Mouse (Mus musculus) right cerebral cortex, adult 18-20 months (tissue): Measurements from ENCODE around the gene 5031439G07Rik.
"Not testable (repeated sequence)": the region's sequence is repeated elsewhere in the genome, so short reads cannot be mapped to it uniquely, and the experiment has no call there.

Experiments used
- DNase-seq: peaks from one replicate; pipeline ENCODE4 v3.0.0; 2022; ENCODE audit warnings: mixed read lengths

The 5031439G07Rik gene

DNA sequence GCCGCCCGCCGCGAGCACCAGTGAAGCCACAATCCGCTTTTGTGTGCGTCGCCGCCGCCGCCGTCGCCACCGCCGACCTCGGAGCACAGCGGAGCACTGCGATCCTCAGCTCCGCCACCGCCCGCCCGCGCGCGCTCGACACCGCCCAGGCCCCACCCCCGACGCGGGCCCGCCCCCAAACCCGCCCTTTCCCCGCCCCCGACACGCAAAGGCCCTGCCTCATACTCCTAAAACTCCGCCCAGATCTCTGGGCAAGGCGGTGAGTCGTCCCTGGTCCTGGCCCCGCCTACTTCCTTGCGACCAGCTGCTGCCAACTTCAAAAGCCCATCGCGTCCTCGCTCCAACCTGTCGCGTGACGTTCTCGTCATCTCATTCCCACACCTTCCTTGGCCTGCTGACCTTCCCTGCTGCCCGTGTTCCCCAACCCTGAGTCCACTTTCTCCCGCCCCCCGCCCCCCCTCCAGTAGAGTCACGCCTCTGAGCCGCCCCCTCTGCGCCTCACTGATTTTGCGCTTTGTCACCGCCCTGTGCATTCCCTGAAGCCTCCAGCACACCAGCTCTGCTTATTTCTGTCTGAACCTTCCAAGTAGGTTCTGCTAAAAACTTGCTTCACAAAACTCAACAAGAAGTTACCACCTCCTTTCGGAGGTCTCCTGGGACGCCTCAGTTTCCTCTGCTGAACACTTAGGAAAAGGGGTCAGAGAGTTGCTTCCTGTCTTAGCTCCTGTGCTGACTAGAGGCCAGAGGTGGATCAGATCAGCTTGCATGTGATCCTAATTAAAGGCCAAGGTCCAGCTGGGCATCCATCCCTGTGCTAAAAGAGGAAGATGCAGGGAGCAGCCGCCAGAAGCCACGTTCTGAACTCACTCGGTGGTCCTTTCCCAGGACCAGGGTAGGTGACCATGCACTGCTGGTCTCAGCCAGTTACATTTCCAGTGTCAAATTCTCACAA is at the start of gene 5031439G07Rik:
Gene 5031439G07Rik (minus strand): TSS at position 678 of the 952 bp plus-strand sequence.
- peak; percentile 91 for DNase-seq

DNA sequence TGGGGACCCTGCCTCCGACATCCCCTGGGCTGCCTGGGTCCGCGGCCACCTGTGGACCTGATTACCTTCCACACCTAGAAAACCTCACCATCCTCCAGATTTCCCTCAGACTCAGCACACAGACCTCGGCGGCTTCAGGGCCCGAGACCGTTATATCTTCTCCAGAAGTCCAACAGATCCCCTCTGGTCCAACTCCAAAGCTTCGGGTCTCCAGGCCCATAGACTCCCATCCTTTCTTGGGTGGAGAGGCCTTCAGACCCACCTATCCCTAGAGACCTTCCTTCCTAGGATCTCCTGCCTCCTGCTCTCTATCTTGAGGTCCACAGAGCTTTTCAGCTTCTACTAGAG is 49.0 kb upstream of the 5031439G07Rik start:
- DNase-seq, result no peak

DNA sequence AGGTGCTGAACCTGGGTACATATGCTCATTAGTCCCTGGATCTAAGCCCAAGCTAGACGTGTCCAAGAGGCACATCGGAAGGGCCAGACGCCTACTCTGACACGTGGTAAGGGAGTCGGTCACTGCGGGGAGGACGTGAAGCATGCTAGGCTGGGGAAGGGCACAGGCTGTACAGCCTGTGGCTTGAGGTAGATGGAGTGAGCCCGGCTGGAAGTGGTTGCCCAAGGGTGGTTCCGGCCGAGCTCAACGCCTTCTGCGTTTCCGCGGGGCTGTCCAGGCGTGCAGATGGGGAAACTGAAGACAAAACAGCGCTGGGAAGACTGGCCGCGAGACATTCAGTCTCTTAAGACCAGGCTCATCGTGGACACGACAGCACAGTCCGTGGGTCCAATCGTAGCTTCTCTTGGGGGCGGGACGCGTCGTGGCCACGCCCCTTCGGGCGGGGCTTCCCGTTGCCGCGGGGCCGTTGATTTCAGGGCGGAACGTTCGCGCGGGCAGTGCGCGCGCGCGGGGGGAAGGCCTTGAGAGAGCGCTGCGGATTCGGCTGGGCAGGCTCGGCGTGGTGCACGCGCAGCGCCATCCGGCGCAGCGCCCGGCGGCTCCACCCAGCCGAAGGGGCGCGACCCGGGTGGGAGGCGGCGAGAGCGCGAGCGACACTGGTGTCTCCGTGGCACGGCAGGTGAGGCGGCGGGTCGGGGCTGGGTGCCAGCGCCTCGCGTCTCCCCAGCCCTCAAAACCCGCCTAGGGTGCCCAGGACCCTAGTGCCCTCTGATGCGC is 48.4 kb upstream of the 5031439G07Rik start:
- DNase-seq, result peak; percentile 97

DNA sequence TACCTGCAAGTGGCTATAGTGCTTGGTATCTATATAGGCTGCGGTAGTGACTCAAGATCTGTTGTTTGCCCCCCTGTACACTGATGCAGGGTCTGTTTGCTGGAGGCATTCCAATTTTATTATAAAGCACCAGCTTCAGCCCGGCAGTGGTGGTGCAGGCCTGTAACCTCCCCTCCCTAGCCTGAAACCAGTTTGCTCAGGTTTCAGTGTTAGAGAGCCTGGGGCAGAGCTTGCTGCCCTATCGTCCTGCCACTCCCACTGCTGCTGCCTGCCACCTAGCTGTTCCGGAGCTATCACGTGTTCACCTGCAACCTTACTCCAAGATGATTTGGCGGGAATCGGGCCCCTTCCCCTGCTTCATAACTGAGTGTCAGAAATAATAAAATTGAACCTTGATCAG is 45.6 kb upstream of the 5031439G07Rik start:
- not testable (repeated sequence) for DNase-seq

DNA sequence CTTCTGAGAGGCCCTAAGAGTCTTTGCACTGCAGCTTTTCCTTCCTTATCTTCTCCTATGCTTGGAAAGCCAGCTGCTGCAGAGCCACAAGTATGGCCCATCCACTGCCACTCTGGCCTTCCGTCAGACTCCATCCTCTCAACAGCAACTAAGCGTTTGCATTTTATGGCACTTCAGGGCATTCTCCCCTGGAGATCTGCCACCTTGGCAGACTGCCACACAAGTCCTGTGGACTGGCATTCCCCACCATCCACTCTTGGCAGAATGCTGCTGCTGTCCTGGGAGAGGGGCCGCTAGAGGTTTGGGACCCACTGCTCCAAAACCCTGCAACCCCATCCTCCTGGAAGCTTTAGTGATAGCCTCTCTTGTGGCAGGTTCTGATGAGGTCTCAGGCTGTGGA is 43.5 kb upstream of the 5031439G07Rik start:
- DNase-seq, result no peak

DNA sequence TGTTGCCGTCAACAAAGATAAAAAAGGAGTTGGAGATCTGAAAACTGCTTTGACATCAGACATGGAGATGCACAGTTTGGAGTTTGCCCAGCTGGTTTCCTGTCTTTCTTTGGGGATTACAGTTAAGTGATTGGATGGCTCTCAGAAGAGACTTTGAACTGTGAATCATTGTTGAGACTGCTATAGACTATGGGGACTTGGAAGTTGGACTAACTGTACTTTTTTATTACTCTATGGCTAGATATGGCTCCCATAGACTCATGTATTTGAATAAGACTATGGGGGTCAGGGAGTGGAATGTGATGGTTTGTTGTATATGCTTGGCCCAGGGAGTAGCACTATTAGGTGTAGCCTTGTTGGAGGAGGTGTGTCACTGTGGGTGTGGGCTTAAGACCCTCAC is 42.3 kb upstream of the 5031439G07Rik start:
- not testable (repeated sequence) for DNase-seq

DNA sequence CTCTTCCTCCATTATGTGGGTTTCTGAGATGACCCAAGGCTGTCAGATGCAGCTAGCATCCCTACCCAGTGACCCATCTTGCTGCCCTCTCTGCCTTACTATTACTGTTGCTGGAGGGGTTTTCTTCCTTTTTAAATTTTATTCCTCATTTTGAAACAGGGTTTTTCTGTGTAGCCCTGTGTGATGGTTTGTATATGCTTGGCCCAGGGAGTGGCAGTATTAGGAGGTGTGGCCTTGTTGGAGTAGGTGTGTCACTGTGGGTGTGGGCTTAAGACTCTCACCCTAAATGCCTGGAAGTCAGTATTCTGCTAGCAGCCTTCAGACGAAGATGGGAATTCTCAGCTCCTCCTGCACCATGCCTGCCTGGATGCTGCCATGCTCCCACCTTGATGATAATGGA is 40.3 kb upstream of the 5031439G07Rik start, which contains the start of gene Fam118a:
Gene Fam118a (plus strand): TSS at position 301 of the 400 bp plus-strand sequence.
- not testable (repeated sequence) for DNase-seq

DNA sequence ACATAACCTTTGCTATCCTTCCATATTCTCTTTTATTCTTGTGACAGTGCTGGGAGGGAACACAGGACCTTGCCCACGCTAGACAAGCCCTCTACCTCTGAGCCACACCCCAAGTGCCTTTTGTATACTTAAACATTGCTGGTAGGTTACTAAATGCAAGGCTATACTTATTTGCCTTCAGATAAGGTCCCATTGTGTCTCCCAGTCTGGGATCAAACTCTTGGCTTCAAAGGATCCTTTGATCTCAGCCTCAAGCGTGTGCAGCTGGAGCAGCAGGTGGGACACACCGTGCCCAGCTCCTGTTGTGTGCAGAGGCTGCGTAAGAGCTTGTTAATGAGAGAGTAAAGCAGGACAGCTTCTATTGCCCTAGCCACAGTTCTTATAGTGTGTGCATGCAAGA is 39.4 kb upstream of the 5031439G07Rik start:
- DNase-seq, result no peak

DNA sequence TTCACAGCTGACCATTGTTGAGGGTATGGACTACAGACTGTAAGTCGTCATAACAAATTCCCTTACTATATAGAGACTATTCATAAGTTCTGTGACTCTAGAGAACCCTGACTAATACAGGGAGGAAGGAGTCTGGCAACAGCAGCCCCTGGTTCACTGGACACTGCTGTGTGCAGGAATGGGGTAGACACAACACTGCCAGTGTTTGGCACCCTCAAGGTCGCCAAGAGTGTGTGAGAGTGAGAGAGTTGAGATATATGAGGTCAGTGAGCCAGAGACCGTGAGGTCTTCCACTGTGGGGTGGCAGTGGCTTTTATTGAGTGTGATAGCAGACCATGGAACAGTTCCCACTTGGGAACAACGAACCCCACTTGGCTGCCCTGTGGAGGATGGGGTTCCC is 37.8 kb upstream of the 5031439G07Rik start:
- DNase-seq, result no peak

DNA sequence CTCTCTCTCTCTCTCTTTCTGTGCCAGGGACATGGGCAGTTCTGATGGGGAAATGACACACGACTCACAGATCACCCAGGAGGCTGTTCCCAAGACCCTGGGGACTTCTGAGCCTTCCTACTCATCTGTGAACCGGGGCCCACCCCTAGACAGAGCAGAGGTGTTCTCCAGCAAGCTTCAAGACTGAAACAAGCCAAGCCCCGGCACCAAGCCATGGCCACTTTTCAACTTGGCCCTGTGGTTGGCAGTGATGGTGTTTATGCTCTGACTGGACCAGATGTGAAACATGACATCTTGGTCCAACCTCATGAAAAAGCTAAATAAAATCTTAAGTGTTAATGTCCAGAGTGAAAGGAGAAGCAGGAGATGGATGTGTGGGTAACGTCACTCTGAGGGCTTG is 33.9 kb upstream of the 5031439G07Rik start:
- no peak for DNase-seq

DNA sequence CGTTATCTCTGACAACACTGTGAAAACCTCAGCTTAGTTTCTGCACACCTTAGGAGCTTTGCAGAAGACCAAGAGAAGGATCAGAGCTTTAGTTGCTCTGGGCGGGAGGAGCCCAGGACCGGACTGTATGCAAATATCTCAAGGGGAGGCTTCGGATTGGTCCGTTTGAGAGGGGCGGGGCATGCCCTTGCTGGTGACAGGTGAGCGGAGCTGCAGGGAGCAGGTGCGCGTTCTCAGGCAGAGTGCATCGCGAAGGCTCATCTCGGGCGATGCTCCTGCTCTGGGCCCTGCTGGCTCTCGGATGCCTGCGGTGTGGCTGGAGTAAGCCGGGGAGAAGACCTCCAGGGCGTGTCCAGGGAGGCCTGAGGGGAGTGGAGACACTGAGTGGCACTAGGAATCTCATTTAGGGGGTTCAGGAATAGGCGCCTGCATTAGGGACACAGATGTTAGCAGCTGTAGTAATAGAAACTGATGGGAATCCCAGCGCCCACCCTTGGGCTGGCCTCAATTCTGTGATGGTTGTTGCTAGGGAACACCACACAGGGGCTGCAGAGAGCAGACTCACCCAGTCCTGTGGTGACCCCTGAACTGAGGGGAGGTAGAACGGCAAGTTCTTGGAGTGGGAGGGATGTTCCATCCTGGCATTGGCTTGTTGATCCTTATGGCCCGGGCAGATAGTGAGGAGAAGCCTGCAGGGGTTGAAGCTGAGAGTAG is 28.8 kb upstream of the 5031439G07Rik start, which contains the start of gene Upk3a:
Gene Upk3a (plus strand): TSS at position 191 of the 714 bp plus-strand sequence.
- DNase-seq, result no peak

DNA sequence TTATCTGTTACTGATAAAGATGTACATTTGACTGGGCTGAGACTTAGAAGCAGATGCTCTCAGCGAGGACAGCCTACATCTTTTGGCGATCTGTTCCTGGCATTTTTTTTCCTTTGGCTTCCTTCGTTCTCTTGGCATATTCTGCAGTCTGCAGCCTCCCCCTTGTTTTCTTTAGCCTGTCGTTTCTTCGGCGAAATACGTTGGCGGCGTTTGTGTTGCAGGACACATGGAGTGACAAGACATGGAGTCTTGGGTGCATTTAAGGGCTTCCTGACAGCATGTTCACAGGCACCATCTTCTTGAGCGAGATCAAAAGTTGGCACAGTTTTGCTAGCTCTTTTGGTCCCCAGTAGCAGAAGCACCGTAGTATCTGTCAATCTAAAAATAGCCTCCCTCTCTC is 27.4 kb upstream of the 5031439G07Rik start:
- peak; percentile 75 for DNase-seq

DNA sequence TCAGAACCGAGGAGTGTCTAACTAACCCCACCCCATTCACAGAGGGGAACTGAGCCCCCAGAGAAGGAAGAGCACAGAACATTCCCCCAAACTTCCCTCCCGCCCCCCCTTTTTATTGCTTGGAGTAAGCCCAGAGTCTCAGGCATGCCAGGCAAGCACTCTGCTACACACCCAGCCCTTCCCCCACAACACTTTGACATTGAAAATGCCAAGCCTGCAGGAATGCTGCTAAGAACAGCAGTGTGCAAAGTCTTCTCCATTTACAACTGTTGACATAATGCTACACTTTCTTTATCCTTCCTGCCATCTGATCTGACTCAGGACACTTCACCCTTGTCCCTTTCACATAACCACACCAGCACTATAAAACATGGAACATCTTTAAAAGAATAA is 24.3 kb upstream of the 5031439G07Rik start:
- no peak for DNase-seq

DNA sequence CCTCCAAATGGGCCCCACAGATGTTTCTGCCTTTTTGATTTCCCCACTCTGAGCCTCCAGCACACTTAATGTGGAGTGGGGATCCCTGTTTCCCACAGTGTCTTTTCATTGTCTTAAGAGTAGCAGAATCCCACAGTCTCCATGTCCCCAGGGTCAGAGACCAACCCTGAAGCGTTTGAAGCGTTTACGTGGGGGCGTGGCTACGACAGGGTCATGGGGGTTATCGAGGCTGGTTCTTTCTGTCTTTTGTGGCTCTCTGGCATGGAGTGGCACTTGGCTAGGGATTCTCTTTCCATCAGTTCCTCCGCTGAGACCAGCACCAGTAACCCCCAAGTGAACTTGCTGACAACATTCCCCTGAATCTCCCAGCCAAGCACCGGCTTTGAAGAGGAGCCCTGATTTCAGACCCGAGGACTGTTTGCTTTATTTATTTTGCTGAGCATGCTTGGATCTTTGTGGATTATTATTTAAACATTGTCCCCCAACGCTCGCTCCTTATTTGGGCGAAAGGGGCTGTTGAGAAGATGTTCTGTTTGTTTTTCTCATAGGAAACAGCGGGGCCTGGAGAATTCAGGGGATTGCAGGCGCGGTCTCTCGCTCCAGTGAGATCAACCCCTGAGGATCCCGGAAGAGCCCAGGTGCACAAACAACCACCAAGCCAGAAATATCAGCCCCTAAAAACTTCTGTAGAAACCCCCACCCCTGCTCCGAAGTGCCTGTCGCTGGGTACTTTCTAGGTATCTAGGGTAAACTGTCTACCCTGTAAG is 23.7 kb upstream of the 5031439G07Rik start:
- DNase-seq, result no peak

DNA sequence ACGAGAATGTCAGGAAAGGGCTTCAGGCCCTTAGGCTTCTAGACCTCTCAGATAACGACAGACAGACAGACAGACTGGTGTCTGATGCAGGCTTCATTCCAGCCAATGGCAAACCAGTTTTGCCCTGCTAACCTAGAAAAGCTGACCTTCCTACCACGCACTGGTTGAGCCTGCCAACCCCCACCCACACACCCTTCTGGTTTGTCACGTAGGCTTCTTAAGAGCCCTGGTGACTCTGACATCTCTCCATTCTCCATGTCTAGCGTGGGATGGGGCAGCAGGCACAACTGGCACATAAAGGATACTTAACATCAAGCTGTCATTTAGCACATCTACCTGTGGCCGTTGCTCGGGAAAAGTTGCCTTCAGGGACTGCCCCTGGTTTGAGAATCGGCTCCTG is 21.3 kb upstream of the 5031439G07Rik start:
- DNase-seq, result no peak

DNA sequence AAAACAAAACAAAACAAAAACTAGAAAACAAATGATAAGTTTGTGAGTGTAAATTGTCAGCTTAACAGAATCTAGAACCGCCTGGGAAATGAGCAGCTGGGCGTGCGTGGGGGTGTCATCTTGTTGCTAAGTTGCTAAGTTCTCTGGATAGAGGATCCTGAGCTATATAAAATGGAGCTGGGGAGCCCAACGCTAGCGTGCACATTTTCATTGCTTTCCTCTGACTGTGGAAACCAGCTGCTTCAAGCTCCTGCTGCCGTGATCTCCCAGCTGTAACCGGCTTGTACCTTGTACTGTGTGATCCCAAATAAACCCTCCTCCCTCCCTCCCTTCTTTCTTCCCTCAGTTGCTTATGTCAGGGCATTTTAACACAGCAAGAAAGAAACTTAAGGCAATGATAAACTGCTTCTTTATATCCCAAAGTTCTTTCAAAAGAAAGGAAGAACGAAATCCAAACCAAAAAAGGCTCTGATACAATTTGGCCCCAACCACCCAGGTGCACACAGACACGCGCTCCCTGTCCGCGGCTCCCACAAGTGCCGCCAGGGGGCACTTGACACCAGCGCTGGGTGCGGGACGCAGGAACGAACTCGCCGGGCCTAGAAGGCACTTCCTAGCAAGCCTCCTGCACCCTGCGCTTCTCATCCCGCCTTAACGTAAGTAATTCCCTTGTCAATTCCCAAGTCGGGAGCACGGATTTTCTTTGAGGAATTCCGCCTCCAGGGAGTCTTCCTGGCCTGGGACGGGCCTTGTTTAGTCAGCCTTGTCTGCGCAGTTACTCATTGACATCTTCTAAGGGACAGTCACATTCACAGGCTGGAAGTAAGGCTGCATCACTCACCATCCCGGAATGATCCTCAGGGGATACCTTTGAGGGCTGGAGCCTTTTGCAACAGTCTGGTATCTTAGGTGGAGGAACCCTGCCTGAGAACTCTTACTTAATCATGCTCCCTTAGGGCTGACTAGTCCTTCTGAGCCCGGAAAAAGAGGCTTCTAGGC is 12.9 kb upstream of the 5031439G07Rik start:
- DNase-seq, result peak; percentile 84

DNA sequence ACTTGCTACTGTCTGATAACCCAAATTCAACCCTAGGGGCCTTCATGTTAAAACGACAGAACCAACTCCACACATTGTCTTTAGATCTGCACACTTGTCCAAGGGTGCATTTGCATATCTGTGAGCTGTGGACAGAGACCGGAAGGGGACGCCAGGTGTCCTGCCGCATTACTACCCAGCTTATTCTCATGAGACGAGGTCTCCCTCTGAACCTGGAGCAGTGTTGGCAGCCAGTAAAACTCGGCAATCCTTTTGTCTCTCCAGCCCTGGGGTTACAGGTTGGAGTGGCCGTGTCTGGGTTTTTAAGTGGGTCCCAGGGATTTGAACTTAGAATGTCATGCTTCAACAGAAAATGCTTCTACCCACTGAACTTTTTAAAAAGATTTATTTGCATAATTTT is 11.6 kb upstream of the 5031439G07Rik start:
- no peak for DNase-seq

DNA sequence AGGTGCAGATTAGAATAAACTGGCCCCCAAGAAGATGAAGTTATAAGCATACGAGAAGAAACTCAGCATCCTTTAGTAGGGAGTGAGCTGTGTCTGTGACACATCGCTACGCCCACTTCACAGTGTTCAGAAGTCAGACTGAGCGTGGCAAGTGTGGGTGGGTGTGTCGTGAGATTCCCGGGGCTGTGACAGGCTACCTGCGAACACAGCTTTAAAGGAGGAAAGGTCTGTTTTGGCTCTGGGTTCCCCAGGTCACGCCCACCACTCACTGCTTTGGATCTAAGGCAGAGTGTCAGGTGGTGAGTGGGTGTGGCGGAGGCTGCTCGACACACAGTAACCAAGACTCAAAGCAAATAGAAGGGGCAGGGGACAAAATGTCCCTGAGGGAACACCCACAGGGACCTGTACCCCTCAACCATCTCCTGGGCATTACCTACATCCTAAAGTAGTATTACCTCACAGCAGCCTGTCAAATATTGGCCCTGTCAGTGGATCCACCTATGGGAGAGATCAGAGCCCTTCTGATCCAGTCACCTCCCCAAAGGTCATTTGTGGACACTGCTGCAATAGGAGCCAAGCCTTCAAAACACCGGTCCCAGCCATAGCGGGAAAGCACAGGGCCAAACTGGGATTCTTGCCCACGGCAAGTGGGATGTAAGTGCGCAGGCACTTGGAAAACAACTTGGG is 9.6 kb upstream of the 5031439G07Rik start:
- peak; percentile 91 for DNase-seq

DNA sequence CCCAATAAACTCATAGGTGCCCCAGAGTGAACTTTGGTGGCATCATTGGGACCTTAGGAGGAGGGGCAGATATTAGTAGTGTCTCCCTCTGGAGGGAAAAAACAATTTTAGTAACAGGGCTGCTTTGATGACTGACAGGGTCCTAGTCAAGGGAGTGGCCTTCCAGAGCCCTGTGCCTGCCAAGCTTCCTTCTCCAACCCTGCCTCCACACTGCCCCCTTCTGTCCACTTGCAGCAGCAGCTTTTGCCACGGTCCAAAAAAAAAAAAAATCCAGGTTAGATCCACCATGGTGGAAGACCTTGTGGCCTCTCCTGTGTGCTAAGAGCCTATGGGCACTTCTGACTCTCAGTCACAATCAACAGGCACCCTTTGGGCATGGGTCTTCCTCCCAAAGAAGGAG is 7.6 kb upstream of the 5031439G07Rik start:
- peak; percentile 46 for DNase-seq

DNA sequence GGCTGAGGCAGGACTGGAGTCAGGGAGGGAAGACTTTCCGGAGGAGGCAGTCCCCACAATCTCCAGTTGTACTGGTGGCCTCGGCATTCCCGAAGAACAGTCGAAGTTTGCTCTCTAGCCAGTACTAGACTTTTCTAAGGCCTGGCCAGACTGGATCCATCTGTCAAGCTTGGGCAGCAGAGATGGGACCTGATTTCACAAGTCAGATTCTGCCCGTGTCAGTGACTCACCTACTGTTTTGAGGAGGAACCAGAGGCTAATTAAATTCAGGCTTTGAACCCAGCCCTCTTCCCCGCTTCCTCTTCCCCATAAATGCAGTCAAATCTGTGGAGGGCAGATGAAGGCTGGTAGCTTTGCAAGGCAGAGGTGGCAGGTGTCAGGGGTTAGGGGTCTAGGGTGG is 6.7 kb upstream of the 5031439G07Rik start:
- DNase-seq, result no peak
